Mouse (Mus musculus) neural tube, embryonic 15.5 days (tissue): Measurements from ENCODE around the gene Bcl11a. TPM values are rescaled to one million over a fixed set of nuclear protein-coding genes. Genes with fewer than 3 reads are reported as not detected.

Experiments used
- polyA plus RNA-seq: library from polyadenylated mRNA; unstranded; fragments of >200 nt; fragmentation: Nextera tagmentation; extraction: Ambion mirVana; gene quantifications from 2 replicates; pipeline ENCODE4 v1.2.1, GENCODE M21; 2015

Gene Bcl11a
- polyA plus RNA-seq, 1 experiment from 2014 or later = 102 TPM

Other genes starting within 250 kb of the Bcl11a start
- gene Papolg, start 182.8 kb upstream of the Bcl11a start, polyA plus RNA-seq = 15.9 and 17.3 TPM in 2 replicates
- gene A830031A19Rik, start 3.0 kb upstream of the Bcl11a start, polyA plus RNA-seq = not detected in 2 replicates